Mouse (Mus musculus) stomach, postnatal 0 days (tissue): ENCODE measurements around the gene Ralgapb.

Source experiments
- CTCF ChIP-seq: IDR thresholded peaks from 2 replicates; pipeline ENCODE4 v1.5.1; 2016; ENCODE audit warnings: antibody characterized with exemption, low read depth, mild to moderate bottlenecking, moderate library complexity
- EP300 ChIP-seq: optimal IDR thresholded peaks from 2 replicates; pipeline ENCODE3; 2016; ENCODE audit warnings: antibody characterized with exemption

GRCm38 (mm10) chr2:158534090-158534489 is 124.4 kb downstream of the Ralgapb start:
- TF ChIP-seq CTCF = peak; percentile 85
- TF ChIP-seq EP300 = no peak
